Mouse (Mus musculus) c-Kit-positive CD71-positive TER-119-positive erythroid progenitor cells, embryonic 14.5 days (primary cell): ENCODE results near the gene Olfr820.
"Not testable (repeated sequence)": the region's sequence is repeated elsewhere in the genome, so short reads cannot be mapped to it uniquely, and the experiment has no call there.

Experiments used
- DNase-seq: peaks from one replicate; pipeline ENCODE4 v3.0.0-alpha.2; 2013; ENCODE audit warnings: low spot score

Olfr820 gene

GRCm38 (mm10) chr10:130012321-130012720, at the start of gene Olfr820:
Gene Olfr820 (plus strand): TSS chr10:130012621.
- DNase-seq, result no peak

DNA sequence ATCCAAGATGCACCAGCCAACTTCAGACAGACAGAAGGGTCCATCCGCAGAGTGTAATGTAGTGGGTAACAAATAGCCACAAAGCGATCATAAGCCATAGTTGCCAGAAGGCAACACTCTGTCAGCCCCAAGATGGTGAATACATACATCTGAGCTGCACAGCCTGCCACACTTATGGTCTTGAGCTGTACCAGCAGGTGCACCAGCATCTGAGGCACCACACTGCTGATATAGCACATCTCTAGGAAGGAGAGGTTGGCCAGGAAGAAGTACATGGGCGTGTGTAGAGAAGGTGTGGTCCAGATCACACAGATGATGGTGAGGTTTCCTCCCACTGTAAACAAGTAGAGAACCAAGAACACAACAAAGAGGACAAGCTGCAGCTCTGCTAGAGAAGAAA, 46.2 kb upstream of the Olfr820 start:
- not testable (repeated sequence) for DNase-seq

GRCm38 (mm10) chr10:129967166-129967565, 45.3 kb upstream of the Olfr820 start, which contains the start of gene Olfr819:
Gene Olfr819 (minus strand): TSS chr10:129967266.
- DNase-seq, result not testable (repeated sequence)

DNA sequence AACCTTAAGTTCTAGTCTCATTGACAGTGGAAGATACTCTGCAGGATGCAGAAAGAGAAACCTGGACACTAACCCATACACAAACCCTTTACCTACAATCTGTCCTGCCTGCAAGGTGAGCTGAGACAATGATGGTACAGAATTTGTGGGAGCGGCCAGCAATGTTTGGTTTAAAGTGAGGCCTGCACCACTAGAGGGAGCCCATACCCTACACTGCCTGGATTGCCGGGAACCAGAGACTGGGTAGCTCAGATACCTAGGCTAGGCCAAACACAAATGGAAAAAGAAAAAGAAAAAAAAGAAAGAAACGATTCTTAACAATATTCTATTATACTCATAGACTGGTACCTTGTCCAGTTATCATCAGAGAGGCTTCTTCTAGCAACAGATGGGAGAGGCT, 39.4 kb upstream of the Olfr820 start:
- not testable (repeated sequence) for DNase-seq

- DNase-seq, result not testable (repeated sequence)
Observed at GRCm38 (mm10) chr10:129976040-129976439, 36.4 kb upstream of the Olfr820 start, which contains the start of gene Olfr247. Gene Olfr247 (minus strand): TSS chr10:129976140.

DNA sequence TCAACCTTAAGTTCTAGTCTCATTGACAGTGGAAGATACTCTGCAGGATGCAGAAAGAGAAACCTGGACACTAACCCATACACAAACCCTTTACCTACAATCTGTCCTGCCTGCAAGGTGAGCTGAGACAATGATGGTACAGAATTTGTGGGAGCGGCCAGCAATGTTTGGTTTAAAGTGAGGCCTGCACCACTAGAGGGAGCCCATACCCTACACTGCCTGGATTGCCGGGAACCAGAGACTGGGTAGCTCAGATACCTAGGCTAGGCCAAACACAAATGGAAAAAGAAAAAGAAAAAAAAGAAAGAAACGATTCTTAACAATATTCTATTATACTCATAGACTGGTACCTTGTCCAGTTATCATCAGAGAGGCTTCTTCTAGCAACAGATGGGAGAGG, 30.6 kb upstream of the Olfr820 start:
- DNase-seq, result not testable (repeated sequence)

GRCm38 (mm10) chr10:129984962-129985361, 27.5 kb upstream of the Olfr820 start, which contains the start of gene Gm10310:
Gene Gm10310 (minus strand): TSS chr10:129985062.
- DNase-seq, result not testable (repeated sequence)

GRCm38 (mm10) chr10:130004104-130004503, 8.3 kb upstream of the Olfr820 start:
- not testable (repeated sequence) for DNase-seq

DNA sequence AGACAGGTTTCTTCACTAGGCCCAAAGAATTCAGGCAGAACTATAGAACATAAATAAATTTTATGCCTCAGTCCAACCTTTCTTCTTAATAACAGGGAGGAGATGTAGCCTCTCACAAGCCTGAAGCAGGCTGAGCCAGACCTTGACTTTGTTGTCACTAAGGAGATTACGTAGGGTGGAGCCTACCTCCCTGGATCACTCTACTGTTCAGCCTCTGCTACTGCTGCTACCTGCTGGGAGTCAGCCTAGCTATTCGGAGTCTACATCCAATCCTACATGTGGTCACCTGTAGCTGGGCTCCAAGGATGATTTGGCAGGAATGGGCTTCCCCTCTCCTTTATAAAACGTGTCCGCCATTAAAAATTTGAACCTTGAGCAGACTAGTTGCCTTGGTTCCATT, 7.1 kb upstream of the Olfr820 start:
- DNase-seq, result not testable (repeated sequence)

- no peak for DNase-seq
Observed at GRCm38 (mm10) chr10:130030048-130030447, 17.6 kb downstream of the Olfr820 start, which contains the start of gene Olfr821. Gene Olfr821 (plus strand): TSS chr10:130030348.

DNA sequence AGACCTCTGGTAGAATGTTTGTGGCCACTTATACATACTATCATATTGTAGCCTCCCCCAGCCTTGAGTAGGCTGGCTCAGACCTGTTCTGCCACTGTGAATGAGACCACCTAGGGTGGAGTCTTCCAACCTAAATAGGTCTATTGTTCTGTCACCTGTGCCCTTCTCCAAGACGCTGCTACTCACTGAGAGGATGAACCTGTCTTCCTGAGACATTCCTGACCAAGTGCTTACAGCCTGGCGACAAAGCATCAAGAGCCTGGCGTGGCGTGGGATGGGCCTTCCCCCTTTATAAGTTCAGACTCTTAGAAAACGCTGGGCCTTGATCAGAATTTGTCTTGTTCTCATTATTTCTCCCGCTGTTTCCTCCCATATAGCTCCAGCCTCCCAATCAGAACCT, 24.7 kb downstream of the Olfr820 start:
- DNase-seq, result no peak
